Mouse (Mus musculus): ENCODE data around the gene Map3k21.
A peak's percentile ranks its signal among the peaks of the same experiment; 100 is the strongest.

The Map3k21 gene

GRCm38 (mm10) chr8:125914386-125914785 lies 4.1 kb downstream of the Map3k21 start:
- no peak for DNase-seq (ENCODE audit: low read depth, low spot score)

GRCm38 (mm10) chr8:125917013-125917412 lies 6.8 kb downstream of the Map3k21 start:
- DNase-seq (ENCODE audit: low read depth, low spot score) = no peak

- no peak for DNase-seq (ENCODE audit: low read depth, low spot score)
These were observed 8.5 kb downstream of the Map3k21 start for GRCm38 (mm10) chr8:125918719-125919118.

DNA sequence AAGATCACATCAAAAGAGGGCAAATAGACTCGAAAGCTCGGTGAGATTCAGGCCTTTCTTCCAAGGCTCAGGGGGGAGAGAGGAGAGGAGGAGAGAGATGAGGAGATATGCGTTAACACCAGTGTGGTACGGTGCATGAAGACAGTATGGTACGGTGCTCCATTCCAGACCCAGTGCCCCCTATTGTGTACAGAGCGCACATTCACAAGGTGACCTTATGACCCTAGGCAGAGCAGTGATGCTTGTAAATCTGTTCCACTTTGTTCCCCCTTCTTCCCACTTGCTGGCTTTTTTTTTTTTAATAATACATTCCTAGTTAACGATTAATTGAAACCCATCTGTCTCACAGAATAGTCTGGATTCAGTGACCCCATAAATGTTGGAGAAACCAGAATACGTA lies 9.3 kb downstream of the Map3k21 start:
- no peak for DNase-seq (ENCODE audit: low read depth, low spot score)

GRCm38 (mm10) chr8:125920281-125920680 lies 10.0 kb downstream of the Map3k21 start:
- DNase-seq (ENCODE audit: low read depth, low spot score) = no peak

- no peak for DNase-seq (ENCODE audit: low read depth, low spot score)
These were observed 10.5 kb downstream of the Map3k21 start for GRCm38 (mm10) chr8:125920761-125921160.

DNA sequence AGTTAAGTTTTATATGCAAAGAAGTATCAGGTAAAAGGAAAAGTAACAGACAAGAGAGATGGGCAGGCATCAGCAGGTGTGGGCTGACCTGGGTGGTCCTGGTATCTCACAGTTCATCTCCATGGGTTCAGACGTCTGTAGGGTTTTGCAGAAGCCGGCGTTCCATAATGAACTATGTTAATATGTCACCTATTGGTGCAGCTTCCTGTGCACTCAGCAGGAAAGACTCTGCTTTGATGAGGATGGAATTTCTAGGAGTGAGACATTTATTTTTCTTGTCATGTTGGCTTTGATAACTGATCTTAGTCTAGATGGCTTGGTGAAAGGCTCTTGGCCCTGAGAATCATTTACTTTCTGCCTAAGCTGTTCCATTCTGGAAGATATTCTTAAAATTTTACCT lies 12.1 kb downstream of the Map3k21 start:
- no peak for DNase-seq (ENCODE audit: low read depth, low spot score)

GRCm38 (mm10) chr8:125926636-125927035 lies 16.4 kb downstream of the Map3k21 start:
- no peak for DNase-seq (ENCODE audit: low read depth, low spot score)

- no peak for DNase-seq (ENCODE audit: low read depth, low spot score)
These were observed 20.2 kb downstream of the Map3k21 start for GRCm38 (mm10) chr8:125930276-125931046.

DNA sequence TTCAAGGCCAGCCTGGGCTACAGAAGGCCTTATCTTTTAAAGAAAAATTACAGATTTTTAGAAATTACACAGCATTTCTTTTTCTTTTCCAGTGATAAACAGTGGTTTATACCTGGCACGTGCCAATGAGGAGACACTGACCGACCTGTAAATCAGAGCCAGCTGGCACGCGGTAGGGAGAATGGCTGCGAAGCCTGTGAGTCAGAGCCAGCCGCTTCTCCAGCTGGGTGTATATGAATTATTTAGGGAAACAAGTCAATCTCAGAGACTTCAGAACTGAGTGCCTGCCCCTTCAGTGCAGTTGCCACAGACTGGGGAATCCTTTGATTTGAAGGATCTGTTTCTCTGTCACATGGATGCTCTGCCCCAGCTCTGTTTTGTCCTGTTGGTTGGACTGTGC lies 21.6 kb downstream of the Map3k21 start:
- no peak for DNase-seq (ENCODE audit: low read depth, low spot score)

DNA sequence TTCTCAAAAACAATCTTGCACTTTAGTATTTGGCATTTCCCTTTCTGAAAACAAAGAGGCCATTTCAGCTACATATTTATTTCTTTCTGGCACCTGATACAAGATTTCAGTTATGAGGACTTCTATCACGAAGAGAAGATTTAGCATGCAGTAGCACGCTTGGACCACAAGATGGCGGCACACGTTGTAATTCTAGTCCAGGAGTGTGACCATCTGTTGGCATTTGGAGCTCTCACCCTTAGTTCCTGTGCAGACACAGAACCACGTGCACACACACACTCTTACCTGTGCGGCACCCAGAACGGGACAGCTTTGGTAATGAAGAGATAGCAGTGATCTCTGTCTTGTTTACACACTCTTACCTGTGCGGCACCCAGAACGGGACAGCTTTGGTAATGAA lies 25.4 kb downstream of the Map3k21 start:
- DNase-seq (ENCODE audit: low read depth, low spot score) = peak; percentile 42

GRCm38 (mm10) chr8:125944511-125944910 lies 34.3 kb downstream of the Map3k21 start:
- DNase-seq (ENCODE audit: low read depth, low spot score) = no peak

- no peak for DNase-seq (ENCODE audit: low read depth, low spot score)
These were observed 38.6 kb downstream of the Map3k21 start for GRCm38 (mm10) chr8:125948696-125949308.

- DNase-seq (ENCODE audit: low read depth, low spot score) = peak; percentile 91
These were observed 40.0 kb downstream of the Map3k21 start for GRCm38 (mm10) chr8:125950007-125950940.

GRCm38 (mm10) chr8:125955671-125956070 lies 45.4 kb downstream of the Map3k21 start:
- DNase-seq (ENCODE audit: low read depth, low spot score) = peak; percentile 34

- DNase-seq (ENCODE audit: low read depth, low spot score) = no peak
These were observed 46.5 kb downstream of the Map3k21 start for GRCm38 (mm10) chr8:125956796-125957195.

DNA sequence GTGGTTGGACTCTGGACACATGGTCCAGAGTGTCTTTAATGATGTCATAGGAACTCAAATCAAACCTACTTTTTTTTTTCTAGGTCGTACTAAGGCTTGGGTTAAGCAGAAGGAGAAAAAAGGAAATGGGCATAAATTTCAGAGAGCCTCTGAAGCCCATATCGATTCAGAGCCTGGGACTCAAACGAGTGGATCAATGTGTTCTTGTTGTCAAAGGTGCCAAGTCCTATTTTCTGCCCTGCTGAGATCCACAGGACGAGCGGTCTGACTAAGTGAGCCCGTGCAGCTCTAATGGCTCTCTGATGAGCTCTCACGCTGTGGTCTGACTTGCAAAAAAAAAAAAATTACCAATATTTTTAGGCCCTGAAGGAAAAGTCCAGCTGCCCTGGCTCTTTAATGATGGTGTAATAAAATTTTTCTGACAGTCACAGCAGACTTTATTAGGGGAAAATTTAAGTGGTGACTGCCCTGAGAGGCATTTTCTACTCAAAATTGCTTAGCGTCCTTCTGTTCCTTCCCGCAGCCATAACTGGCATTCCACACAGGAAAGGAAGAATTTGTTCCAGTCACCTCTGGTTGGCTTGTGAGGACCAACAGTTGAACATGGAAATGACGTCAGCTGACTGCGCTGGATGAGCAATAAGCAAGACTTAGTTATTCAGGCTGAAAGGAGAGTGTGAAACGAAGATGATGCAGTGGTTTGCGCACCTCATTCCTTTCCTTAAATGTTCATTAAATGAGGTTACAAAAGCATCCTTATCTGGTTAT lies 47.2 kb downstream of the Map3k21 start:
- no peak for DNase-seq (ENCODE audit: low read depth, low spot score)

DNA sequence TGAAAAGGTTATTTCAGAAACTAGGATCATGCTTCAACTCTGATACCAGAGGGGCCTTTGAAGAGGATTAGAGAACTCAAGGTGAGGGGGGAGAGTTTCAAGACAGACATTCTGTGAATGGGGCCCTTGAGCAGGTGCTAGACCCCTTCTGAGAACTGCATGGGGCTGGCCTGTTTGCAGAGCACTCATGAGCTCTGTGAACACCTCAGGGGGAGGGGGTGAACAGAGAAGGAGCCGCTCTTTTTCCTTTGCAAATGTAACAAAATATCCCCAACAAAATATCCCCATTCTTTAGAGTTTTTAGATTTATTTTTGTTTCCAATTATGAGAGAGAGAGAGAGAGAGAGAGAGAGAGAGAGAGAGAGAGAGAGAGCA lies 47.7 kb downstream of the Map3k21 start:
- DNase-seq (ENCODE audit: low read depth, low spot score) = no peak

DNA sequence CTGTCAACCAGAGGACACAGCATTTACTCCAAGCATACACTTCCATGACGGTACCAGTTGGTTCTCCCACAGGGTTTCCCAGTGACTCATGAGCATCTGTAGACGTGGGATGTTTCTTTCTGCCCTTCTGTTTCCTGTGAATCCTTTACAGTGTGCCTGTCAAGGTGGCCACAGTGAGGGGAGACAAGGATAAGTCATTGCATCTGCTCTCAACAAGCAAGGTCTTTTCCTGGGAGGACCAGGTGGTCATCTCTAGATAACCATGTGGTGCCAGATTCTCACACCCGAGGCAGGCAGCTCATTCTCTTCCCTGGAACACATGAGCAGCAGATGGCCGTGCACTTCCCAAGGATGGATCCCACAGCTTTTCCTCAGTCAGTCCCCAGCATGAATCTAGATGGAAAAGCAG lies 49.1 kb downstream of the Map3k21 start:
- DNase-seq (ENCODE audit: low read depth, low spot score) = no peak

DNA sequence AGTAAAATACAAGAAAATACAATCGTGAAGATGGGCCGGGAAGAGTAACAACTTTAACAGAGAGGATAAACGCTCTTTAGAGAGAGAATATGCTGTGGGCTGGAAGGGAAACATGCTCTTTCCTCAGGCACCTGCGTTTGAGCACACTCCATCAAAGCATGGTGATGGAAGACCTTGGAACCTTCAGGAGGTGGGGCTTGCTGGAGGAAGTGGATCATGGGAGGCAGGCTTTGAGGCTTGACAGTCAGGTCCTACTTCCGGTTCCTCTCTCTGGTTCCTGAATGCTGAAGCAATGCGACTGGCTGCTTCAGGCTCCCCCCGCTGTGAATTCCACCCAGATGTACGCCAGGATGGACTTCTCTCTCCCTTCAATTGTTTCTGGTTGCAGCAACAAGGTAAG lies 49.8 kb downstream of the Map3k21 start:
- no peak for DNase-seq (ENCODE audit: low read depth, low spot score)

DNA sequence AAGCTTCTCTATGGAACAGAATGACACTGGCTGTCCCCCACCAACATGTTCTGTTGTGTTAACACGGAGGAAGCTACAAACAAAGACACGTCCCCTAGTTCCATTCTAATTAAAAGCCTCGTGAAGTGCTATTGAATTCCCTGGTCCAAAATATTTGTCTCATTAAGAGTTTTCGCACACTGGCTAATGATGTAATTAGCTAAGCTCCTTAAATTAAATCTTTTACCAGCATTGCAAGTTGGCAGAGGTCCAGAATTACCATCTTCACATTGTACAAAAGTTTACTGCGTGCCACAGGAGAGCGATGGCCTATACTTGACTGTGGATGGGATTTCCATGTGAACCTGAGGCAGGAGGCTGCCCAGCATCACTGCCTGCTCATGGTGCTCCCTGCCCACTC lies 51.5 kb downstream of the Map3k21 start:
- DNase-seq (ENCODE audit: low read depth, low spot score) = no peak

- DNase-seq (ENCODE audit: low read depth, low spot score) = no peak
These were observed 53.6 kb downstream of the Map3k21 start for GRCm38 (mm10) chr8:125963807-125964211.
